Mouse (Mus musculus): Measurements from ENCODE around the gene Adarb1.

GRCm38 (mm10) chr10:77298621-77299020 is 119.4 kb downstream of the Adarb1 start:
- no peak for TF ChIP-seq EP300 (IDR thresholded peaks at IDR 0.05)
- no peak for TF ChIP-seq CTCF (IDR thresholded peaks at IDR 0.05)

Data from lung, postnatal 0 days (tissue).